Mouse (Mus musculus) left cerebral cortex, adult 11 months (tissue): ENCODE data around the gene Insig2.

Experiments used
- DNase-seq: peaks from one replicate; pipeline ENCODE4 v3.0.0; 2022; ENCODE audit warnings: low spot score

Gene Insig2

DNA sequence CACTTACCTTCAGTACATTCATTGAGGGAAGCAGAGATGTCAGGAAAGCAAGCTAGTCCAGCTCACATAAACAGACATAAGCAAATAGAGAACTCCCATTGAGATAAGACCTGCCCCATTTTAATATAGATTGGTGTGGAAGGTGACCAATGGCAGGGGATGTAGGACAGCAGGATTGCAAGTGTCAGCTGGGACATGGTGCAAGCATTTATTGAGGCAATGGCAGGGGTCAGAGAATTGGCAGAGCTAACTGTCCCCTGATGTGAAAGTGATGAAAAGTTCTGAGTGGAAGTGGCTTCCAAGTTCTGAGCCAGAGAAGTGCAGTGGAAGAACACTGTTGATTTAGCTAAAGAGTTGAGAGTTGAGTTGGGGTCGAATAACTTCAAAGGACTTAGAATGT is at the start of gene Insig2:
TSS of gene Insig2 (minus strand) at position 105 of the 400 bp plus-strand sequence.
- DNase-seq = no peak

DNA sequence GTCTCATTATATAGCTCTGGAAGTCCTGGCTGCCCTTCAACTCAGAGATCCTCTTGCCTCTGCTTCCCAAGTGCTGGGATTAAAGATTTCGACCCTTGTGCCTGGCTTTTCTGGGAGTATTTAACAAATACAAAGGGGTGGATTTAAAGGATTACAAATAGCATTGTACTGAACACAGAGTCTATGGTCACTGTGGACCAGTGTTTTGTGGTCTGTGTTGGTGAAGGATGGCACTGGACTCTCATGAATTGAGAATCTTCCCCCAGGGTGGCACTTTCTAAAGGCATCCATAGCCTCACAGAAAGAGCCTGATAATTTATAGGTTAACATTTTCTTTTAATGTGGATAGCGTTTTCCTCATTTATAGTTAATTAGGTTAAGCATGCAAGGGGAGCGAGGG is 49.2 kb upstream of the Insig2 start:
- no peak for DNase-seq

DNA sequence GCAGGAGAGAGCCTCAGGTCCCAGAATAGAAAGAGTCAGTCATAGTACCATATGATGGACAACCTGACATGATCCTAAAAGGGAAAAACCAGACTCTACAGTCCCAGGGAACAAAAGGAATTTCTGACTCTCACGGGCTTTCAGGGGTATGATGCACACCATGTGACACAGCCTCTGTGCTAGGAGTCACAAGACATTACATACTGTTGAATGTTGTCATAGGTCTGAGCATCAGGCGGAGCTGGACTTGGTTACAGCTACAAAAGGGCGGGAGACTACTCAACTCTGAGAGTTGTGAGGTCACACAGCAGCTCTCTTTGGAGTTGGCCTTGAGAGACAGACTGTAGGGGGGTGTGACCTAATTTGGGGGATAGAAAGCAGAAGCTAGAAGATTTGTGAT is 47.6 kb upstream of the Insig2 start:
- no peak for DNase-seq

DNA sequence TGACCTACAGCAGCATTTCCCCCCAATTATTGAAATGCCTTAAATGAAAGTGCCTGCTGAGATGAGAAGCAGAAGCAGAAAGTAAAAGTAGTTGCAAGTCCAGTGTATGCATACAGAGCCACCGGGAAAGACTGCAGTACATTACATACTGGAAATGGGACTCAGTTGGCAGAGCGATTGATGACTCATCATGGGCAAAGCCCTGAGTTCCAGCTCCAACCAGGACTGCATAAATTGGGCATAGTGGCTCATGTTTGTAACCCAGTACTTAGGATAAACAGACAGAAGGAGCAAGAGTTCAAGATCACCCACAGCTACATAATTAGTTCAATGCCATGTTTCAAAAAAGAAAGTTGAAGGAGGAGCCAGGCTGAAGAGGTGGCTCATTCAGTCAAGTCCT is 45.5 kb upstream of the Insig2 start:
- DNase-seq = no peak

DNA sequence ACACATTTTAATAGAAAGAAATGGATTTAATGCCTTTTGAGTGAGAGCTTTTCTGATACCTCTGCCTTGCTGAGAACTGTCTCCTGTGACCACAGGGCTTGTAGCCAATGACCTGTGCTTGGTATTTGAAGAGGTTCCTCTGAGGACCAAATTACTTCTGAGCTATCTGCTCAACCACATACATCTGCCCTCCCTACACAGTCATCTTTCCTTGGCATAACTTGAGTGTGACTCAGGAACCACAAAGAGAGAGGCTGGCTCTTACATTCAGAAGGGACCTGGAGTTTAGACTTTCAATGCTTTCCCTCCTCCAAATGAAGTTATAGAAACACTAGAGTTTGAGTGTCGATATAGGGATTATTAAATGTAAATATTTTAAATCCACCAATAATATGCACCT is 45.0 kb upstream of the Insig2 start:
- no peak for DNase-seq

DNA sequence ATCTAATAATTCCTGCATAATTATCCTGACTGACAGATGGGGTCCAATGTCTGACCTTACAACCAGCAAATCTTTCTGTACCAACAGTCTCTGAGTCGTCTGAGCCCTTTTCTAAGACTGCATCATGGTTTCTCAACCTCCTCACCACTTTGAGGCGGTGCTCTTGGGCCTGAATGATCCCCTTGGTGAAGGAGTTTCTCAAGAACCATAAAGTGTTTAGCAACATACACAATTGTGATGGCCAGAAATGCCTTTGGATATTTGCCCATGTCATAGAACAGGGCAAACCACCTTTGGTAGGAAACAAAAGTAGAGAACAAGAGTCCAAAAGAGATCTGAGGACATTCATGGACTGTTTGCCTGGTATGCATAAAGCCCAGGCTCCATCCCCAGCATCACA is 41.2 kb upstream of the Insig2 start:
- no peak for DNase-seq

DNA sequence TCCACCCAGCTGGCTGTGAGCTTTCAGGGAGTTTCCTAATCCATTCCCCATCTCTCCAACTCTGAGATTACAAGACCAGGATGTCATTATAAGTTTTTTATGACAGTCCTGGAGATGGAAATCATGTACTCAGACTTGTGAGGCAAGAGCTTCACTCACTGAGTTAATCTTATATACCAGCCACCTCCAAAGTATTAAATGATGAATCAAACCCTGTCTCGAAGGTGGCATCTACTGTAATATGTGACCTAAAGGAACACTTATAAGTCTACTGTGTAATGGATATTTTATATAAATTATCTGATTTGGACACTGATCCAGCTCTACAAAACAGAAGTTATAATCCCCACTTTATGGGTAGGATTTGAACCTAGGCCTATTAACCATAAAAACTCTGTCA is 40.3 kb upstream of the Insig2 start:
- no peak for DNase-seq

DNA sequence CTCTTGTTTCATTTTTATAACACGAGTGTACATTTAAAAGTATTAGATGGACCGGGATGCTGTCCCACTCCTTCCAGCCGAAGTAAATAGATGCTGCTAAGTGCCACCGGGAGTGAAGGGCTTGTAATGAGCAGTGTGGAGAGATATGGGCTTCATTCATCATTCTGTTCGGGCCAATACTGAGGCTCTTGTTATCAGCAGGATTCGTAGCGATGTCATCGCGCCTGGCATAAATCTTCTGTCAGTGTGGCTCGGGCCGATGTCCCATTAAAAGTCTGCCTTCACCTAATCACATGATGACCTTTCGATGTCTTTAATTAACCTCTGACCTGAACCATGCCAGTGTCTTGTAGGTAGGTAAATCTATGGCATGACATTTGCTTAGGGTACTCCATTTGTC is 39.1 kb upstream of the Insig2 start:
- DNase-seq = no peak

DNA sequence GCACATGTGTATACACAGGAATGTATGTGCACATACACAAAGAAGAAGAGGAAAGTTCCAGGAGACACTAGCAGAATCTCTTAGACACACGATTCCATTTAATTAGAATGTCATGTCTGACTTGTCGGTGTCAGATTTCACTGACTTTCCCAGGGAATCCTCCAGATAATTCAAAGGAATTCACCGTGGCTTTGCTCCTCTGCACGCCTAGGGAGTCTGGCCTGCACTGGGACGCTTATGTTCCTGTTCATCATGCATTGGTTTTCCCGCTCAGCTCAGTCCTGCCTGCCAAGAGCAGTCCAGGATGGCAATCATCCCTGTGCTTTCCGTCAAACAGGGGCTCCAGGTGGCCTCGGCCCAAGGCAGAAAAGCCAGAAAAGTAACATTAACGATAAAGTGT is 34.9 kb upstream of the Insig2 start:
- no peak for DNase-seq

DNA sequence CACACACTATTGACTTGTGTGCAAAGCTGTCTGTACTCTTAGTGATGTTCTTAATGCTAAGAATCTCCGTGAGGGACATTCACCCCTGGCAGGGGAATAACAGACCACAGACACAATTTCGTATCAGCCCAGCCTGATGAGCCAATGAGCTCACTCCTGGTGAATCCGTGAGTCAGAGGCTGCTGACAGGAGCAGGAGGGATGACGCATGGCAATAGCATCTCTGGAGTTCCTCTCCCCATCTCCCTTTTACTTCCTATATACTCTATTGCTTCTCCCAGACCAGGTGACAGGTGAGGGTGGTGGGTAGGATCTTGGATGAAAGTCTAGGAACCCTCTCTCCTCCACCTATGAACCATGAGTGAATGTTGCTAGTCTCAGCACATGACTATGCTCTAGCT is 28.2 kb upstream of the Insig2 start:
- no peak for DNase-seq

DNA sequence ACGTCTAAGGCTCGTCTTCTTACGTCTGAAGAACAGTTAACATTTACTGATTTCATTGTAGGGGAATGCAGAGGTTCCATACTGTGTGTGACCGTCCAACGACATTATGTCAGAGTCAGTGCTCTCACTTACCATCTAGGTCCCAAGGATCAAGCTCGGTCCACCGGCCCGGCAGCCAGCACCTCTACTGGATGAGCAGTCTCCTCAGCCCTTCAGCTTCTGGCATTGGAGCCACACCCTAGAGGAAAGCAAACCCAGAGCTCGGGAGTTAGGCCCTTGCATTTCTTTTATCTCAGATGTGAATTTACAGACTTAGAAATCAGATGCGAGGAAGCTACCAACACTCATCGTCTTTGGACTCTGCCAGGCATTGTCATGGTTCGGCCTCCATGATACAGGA is 27.3 kb upstream of the Insig2 start:
- no peak for DNase-seq

DNA sequence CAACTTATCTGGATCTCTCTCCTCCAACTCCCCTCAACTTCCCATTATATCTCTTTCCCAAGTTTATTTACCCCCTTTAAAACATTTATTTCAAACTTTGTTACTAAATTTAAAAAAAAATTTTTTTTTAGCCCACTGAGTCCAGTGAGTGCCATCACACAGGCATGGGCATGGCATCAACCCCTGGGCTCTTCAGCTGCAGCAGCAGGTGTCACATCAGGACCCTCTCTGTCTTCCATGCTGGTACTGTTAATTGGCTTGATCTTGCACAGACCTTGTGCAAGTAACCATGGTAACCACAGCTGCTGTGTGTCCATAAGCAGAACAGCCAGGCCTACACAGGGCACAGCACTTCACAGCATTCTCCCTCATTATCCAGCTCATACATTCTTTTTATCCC is 21.4 kb upstream of the Insig2 start:
- no peak for DNase-seq

DNA sequence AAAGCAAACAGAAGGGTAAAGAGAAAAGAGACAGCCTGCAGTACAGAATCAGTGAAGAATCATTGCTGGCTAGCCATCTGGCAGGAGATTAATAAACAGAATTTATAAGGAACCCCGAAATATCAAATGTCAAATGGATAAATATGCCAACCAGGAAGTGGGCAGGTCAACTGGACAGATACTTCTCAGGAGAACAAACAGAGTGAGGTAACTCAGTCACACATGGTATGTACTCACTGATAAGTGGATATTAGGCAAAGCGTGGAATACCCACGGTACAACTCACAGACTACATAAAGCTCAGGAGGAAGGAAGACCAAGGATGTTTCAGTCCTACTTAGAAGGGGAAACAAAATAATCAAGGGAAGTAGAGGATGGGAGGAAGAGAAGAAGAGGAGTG is 18.6 kb upstream of the Insig2 start:
- DNase-seq = no peak

DNA sequence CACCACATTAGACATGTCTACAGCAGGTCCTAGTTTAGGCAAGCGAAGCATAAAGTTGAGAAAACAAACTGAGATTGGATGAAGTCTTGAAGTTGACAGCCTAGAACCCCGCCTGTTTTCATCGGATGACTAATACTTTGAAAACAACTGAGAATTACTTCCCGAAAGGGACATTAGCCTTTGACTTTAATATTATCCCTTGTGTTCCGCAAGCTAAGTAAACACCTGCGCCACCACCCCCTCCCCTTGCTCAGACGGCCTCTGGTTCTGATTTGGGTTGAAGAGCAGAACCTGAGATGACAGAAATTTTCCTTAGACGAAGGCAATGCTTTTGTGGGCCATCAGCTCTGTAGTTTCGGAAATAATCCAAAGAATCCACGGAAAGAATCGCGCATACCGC is 18.2 kb upstream of the Insig2 start:
- no peak for DNase-seq

DNA sequence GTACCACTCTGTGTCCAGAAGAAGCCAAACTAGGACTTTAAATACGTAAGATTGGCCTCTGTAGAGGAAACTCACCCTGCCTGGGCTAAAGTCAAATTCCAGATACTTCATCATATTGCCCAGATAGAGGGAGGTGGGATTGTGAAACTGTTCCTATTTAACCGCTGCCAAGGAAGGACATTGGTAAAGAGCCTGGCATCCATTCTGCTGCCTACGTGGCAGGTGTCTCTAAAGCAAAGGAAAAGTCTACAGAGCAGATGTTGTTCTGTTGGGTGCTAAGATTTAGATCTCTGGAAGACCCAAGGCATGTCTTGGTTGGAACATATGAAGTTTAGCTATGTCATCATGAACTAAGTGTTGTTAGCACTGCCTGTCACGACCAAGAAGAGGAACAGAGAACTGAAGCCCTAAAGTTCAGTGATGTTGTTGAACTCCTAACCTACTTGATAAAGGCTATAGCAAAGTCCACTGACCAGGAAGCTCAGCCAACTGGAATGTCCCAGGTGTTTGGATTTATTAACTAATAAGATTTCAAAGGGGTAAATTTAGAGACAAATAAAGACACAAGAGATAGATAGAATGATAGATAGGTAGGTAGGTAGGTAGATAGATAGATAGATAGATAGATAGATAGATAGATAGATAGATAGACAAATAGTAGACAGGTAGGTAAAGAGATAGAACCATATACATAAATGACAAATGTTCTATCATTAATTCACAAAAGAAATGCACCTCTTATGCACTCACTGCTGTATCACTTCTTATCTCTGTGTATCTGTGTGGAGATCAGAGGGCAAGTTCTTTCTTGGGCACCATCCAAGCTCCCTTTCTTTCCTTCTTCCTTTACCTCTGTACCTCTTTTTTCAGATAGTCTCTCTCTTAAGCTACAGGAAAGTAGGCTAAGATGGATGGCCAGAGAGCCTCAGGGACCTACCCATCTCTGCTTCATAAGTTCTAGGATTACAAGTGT is 16.8 kb upstream of the Insig2 start:
- DNase-seq = no peak

DNA sequence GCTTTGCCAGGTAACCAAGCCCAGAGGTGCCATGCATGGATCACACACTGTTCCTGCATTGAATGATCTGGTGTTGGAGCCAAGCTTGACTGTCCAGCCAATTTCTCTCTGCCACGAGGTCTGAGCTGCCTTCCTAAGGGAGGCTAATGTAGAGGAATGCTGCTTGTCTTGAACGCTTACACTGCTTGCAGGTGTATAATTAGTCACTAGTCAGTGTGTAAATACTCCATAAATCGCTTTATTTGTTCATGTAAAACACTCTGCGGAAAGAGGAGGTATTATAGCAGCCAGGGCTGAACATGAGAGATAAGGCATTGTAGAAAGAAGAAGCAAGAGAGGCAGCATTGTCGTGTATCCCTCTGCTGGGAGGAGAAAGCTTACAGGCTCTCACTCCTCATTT is 11.6 kb upstream of the Insig2 start:
- DNase-seq = no peak

DNA sequence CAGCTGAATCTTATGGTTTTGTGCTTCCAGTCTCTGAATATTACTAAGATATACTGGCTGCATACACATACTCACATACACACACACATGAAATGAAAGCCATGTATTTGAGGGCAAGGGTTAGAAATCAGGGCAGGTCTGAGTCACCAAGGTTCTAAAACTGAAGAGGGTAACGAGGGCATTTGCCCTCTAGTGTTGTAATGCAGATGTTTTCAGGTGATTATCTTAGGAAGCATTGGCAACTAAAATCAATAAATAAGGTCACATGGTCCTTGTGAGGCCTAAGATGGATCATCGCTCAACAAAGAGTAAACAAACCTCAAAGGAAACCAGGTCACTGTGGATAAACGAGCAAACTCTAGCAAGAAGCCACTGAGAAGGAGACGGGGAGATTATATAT is 3.4 kb upstream of the Insig2 start:
- DNase-seq = no peak

DNA sequence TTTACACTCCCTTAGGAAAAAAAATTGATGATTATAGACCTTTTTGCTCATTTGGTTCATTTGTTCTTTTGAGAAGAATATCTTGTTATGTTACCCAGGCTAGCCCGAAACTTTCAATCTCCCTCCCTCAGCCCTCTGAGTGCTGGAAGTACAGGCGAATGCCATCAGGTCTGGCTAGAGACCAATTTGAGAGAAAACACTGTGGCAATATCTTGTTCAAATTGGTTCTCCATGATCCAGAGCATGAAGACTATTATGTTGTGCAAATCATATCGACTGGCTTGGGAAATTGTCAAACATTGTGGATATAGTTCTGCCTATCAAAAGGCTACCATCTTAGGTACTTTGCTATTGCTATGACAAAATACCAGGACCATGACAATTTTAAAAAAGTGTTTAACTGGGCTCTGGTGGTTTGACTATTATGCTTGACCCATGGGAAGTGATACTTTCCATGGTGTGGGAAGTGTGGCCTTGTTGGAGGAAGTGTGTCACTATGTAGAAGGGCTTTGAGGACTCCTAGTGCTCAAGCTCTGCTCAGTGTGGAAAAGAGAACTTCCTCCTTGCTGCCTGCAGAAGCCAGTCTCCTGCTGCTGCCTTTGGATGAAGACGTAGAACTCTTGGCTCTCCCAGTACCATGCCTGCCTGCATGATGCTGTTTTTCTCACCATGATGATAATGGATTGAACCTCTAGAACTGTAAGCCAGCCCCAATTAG is 1.8 kb upstream of the Insig2 start:
- DNase-seq = no peak

DNA sequence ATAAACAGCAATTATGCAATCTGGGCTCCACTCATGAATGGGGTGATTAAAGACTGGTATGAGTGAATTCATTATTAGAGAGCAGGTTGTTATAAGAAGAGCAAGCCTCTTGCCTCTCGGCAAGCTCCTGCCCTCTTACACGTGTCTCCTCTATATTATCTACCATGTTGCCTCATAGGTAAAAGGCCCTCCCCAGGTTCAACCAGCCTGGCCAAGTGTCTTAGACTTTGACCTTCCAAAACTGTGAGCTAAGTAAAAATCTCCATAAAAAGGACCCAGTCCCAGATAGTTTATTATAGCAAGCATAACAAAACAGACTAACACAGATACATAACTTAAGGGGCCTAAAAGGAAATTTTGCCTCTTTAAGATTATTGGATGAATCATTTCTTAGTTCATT is 1.8 kb downstream of the Insig2 start:
- no peak for DNase-seq

DNA sequence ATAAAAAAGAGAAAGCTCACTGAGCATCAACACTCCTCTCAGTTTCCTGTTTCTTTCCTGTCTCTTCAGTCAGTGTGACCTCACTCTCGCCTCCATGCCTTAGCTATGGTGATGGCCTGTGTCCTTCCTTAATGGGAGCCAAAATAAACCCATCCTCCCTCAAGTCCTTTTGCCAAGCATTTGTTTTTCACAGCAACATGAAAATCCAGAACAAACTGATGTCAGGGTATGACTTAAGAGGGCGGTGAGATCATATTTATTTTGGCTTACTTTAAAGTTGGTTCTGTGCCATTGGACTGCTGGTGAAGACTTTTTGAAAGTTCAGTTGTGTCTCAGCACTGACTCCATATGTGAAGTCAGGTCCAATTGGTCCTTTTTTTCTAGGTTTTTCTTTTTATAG is 3.0 kb downstream of the Insig2 start:
- DNase-seq = no peak

DNA sequence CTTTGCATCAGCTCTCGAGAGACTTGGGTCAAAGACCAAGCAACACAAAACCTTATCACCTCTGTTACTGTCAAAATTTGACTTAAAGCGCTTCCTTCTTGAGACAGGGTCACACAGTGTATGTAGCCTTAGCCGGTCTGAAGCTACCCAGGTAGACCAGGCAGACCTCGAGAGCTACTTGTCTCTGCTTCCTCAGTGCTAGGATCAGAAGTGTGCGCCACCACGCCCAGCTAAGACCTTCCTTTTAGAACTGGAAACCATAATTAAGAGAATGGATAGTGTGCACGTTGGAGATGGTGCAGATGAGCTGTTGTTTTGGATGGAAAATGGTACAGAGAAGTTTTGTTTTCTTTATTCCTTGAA is 4.2 kb downstream of the Insig2 start:
- DNase-seq = no peak

DNA sequence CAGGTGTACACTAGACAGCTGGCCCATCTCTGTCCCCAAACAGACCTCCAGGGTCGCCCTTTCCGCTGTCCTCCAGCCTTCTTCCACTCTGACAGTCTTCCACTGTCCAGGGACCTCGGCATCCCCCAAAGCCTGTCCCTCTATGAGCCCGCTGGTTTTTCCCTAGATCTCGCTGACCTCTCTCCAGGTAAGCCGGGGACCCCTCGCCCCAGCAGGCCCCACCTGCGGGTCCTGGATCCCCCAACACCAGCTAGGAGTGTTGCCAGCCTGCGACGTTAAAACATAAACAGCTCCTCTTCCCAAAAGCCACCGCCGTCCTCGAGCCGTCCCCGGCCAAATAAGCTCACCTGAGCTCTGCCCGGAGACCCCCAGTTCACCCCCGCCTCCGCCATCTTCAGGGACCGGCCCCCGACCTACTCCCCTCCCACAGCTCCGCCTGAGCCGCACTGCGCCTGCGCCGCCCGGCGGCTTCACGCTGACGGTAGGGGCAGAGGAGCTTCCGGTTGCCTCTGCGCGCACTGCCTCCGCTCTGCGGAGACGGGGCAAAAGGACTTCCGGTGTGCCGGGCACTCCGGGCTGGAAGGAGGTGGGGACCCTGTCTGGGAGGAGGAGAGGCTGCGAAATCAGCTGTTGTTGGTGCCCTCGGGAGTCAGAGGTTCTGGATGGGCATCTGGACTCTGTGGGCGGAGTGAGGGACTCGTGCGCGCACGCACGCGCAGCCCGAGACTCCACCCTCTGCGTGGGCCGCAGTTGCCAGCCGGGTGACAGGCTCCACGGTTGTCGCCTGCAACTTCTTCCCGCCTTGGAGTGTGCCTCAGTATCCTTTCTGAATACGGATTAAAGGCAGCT is 4.8 kb downstream of the Insig2 start:
- DNase-seq = peak; percentile 83
